Mouse (Mus musculus) midbrain, embryonic 14.5 days (tissue): ENCODE measurements around the gene Serpina9. TPM values are rescaled to one million over a fixed set of nuclear protein-coding genes. Genes with fewer than 3 reads are reported as not detected.
"Not testable (repeated sequence)": the region's sequence is repeated elsewhere in the genome, so short reads cannot be mapped to it uniquely, and the experiment has no call there.

Experiments used
- ATAC-seq: fragments of 200-750 bp; cut with Nextera tagmentation; 2 replicates; pipeline ENCODE4 v1.8.0; 2017; ENCODE audit warnings: moderate number of reproducible peaks, moderate library complexity; ENCODE audit not compliant: low FRiP score, low TSS enrichment
- DNase-seq: peaks from one replicate; pipeline ENCODE4 v3.0.0-alpha.2; 2015
- H3K27ac ChIP-seq: fragments of 300-500 bp; sonication (generic); replicated peaks from 2 replicates; pipeline ENCODE4 v1.5.1; 2014; ENCODE audit warnings: mild to moderate bottlenecking, low read depth, low read length, moderate library complexity
- H3K27me3 ChIP-seq: fragments of 300-500 bp; sonication (generic); 2 replicates; pipeline ENCODE4 v1.6.1; 2014; ENCODE audit warnings: low read length, control low read depth, mixed read lengths; ENCODE audit not compliant: control insufficient read depth, insufficient read depth
- H3K36me3 ChIP-seq: fragments of 300-500 bp; sonication (generic); 2 replicates; pipeline ENCODE4 v1.6.1; 2014; ENCODE audit warnings: low read length, control low read depth; ENCODE audit not compliant: control insufficient read depth, insufficient read depth
- H3K4me1 ChIP-seq: fragments of 300-500 bp; sonication (generic); 2 replicates; pipeline ENCODE4 v1.6.1; 2014; ENCODE audit warnings: mild to moderate bottlenecking, antibody characterized with exemption, low read length, control low read depth; ENCODE audit not compliant: control insufficient read depth, insufficient read depth
- H3K4me2 ChIP-seq: fragments of 300-500 bp; sonication (generic); 2 replicates; pipeline ENCODE4 v1.6.1; 2014; ENCODE audit warnings: mild to moderate bottlenecking, low read length, moderate library complexity
- H3K4me3 ChIP-seq: fragments of 300-500 bp; sonication (generic); replicated peaks from 2 replicates; pipeline ENCODE4 v1.5.1; 2014; ENCODE audit warnings: low read depth, low read length
- H3K9ac ChIP-seq: fragments of 300-500 bp; sonication (generic); replicated peaks from 2 replicates; pipeline ENCODE4 v1.6.1; 2014; ENCODE audit warnings: mild to moderate bottlenecking, low read length, moderate library complexity
- H3K9me3 ChIP-seq: fragments of 300-500 bp; sonication (generic); 2 replicates; pipeline ENCODE4 v1.6.1; 2016; ENCODE audit warnings: low read length, control low read depth, mixed read lengths; ENCODE audit not compliant: control insufficient read depth
- WGBS: fragments of 180-500 bp; shearing (Covaris S2); extraction: QIAGEN DNeasy Blood & Tissue Kit; methylation state at CpG from one replicate; pipeline ENCODE4 v1.1.7; 2014; 5-methylcytosine and 5-hydroxymethylcytosine counted together
- polyA plus RNA-seq: library from polyadenylated mRNA; unstranded; fragments of >200 nt; fragmentation: Nextera tagmentation; extraction: Ambion mirVana; gene quantifications from 2 replicates; pipeline ENCODE4 v1.2.1, GENCODE M21; 2014

Gene Serpina9
- polyA plus RNA-seq, 1 experiment from 2014 or later, result not detected

DNA sequence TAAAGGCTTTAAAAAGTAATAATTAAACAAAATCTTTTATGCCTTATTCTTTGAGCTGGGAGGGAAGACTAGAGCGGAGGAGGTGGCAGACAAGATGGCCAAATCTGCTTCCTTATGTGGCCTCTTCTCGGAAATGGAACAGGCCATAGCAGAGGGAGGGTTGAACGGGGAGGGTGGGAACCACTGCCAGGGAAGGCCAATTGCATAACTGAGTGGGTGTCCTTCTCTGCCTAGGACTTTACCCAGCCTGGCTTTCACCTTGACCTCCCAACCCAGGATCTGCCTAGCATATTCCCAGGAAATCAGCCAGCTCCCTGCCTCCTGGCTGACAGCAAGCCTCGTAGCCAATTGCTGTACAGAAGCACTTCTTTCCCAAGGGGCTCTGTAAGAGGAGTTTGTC, 50.3 kb downstream of the Serpina9 start:
- Histone ChIP-seq H3K4me1 (no peaks in the 10 kb centered on the region), H3K9me3 (no peaks in the 10 kb centered on the region), H3K9ac (no peak overlapping the region), H3K4me2 (no peak overlapping the region), H3K27ac (no peak overlapping the region), H3K4me3 (no peak overlapping the region), H3K36me3 (no peaks in the 10 kb centered on the region), H3K27me3 (no peaks in the 10 kb centered on the region)
- ATAC-seq (no peak), DNase-seq (no peak)
- 79% methylated on average over 4 of the region's 4 CpGs for WGBS

DNA sequence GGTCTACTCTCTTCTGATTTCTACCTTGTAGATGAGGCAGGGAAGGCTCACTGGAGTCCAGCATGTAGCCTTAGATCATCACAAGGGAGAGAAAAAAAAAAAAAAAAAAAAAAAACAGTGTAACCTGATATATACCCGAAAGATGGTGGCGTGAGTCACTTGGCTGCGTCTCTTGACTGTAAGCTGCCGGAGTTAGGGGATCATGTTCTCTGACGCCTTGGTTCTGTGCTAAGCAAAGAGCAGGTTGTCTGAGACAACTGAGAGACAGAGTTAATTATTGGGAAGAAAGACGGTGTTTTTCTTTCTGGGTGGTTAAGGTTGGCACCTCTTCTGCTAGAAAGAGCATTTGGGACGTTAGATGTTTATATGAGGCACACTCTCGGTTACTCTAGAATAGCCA, 50.7 kb downstream of the Serpina9 start:
- ATAC-seq, result no peak
- H3K9ac ChIP-seq, result no peak overlapping the region
- no peak overlapping the region for H3K27ac ChIP-seq
- H3K36me3 ChIP-seq, result no peaks in the 10 kb centered on the region
- H3K9me3 ChIP-seq, result no peaks in the 10 kb centered on the region
- no peak for DNase-seq
- no peaks in the 10 kb centered on the region for H3K4me1 ChIP-seq
- no peak overlapping the region for H3K4me3 ChIP-seq
- no peak overlapping the region for H3K4me2 ChIP-seq
- 94% methylated on average over 8 of the region's 8 CpGs for WGBS
- H3K27me3 ChIP-seq, result no peaks in the 10 kb centered on the region

GRCm38 (mm10) chr12:103962337-103962736, 51.2 kb downstream of the Serpina9 start:
- H3K36me3 ChIP-seq, result no peaks in the 10 kb centered on the region
- no peak for DNase-seq
- no peaks in the 10 kb centered on the region for H3K27me3 ChIP-seq
- no peak overlapping the region for H3K4me3 ChIP-seq
- WGBS, result 92% methylated on average over 5 of the region's 5 CpGs
- H3K9ac ChIP-seq, result no peak overlapping the region
- no peaks in the 10 kb centered on the region for H3K9me3 ChIP-seq
- H3K27ac ChIP-seq, result no peak overlapping the region
- no peak overlapping the region for H3K4me2 ChIP-seq
- H3K4me1 ChIP-seq, result no peaks in the 10 kb centered on the region
- no peak for ATAC-seq

GRCm38 (mm10) chr12:103961716-103962115, 51.8 kb downstream of the Serpina9 start:
- ATAC-seq (no peak), DNase-seq (no peak)
- Histone ChIP-seq H3K27me3 (no peaks in the 10 kb centered on the region), H3K9ac (no peak overlapping the region), H3K4me2 (no peak overlapping the region), H3K4me1 (no peaks in the 10 kb centered on the region), H3K36me3 (no peaks in the 10 kb centered on the region), H3K4me3 (no peak overlapping the region), H3K9me3 (no peaks in the 10 kb centered on the region), H3K27ac (no peak overlapping the region)
- WGBS, result 96% methylated on average over 1 of the region's 1 CpGs

GRCm38 (mm10) chr12:103958798-103959197, 54.8 kb downstream of the Serpina9 start, which contains the start of gene Serpina1e:
Serpina1e (minus strand) TSS chr12:103958975.
- 91% methylated on average over 3 of the region's 3 CpGs for WGBS
- H3K9ac ChIP-seq, result no peak within 1 kb of the TSS
- DNase-seq, result no peak

GRCm38 (mm10) chr12:103956555-103956954, 57.0 kb downstream of the Serpina9 start:
- ATAC-seq, H3K4me2 ChIP-seq, H3K27ac ChIP-seq, H3K9me3 ChIP-seq, H3K36me3 ChIP-seq, H3K4me3 ChIP-seq, H3K27me3 ChIP-seq, H3K4me1 ChIP-seq, H3K9ac ChIP-seq, DNase-seq: not testable (repeated sequence)
- 90% methylated on average over 2 of the region's 2 CpGs for WGBS

More at GRCm38 (mm10) chr12:103958798-103959197, 54.8 kb downstream of the Serpina9 start, which contains the start of gene Serpina1e:
- ATAC-seq, result peak; percentile 27; the same call in 1 of the 2 replicates
- no peak within 1 kb of the TSS for H3K4me2 ChIP-seq
- no peaks in the 10 kb centered on the region for H3K4me1 ChIP-seq
- H3K36me3 ChIP-seq, result no peaks in the 10 kb centered on the region
- no peak within 1 kb of the TSS for H3K27ac ChIP-seq
- no peaks in the 10 kb centered on the region for H3K27me3 ChIP-seq
- no peaks in the 10 kb centered on the region for H3K9me3 ChIP-seq
- no peak within 1 kb of the TSS for H3K4me3 ChIP-seq

- H3K27ac ChIP-seq, ATAC-seq, H3K36me3 ChIP-seq, DNase-seq, H3K9me3 ChIP-seq, H3K9ac ChIP-seq, H3K4me3 ChIP-seq, H3K27me3 ChIP-seq, H3K4me2 ChIP-seq, H3K4me1 ChIP-seq: not testable (repeated sequence)
- WGBS, result 85% methylated on average over 3 of the region's 3 CpGs
These were observed 60.6 kb downstream of the Serpina9 start for GRCm38 (mm10) chr12:103952972-103953371.

DNA sequence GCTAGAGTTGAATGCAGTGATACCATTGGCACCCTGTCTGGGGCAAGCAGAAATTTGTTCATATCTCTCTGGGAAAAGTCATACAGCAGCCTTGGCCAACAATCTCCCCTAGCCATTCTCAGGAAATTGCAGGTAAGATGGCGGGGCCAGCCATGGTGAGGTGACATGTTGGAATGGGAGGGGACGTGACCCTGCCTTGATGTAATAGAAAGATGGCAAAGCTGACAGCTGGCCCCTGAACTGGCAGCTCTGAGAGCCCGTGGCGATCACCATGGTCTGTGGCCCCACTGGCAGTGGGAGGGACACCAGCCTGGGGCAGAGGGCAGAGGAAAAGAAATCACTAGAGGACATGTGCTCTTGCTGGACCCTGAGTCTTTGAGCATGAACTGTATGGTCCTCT, 67.3 kb downstream of the Serpina9 start:
- DNase-seq, result no peak
- H3K36me3 ChIP-seq, result no peaks in the 10 kb centered on the region
- no peak overlapping the region for H3K4me2 ChIP-seq
- H3K9ac ChIP-seq, result no peak overlapping the region
- no peak overlapping the region for H3K27ac ChIP-seq
- WGBS, result 84% methylated on average over 4 of the region's 4 CpGs
- H3K27me3 ChIP-seq, result no peaks in the 10 kb centered on the region
- H3K4me3 ChIP-seq, result no peak overlapping the region
- H3K4me1 ChIP-seq, result no peaks in the 10 kb centered on the region
- no peak for ATAC-seq
- no peaks in the 10 kb centered on the region for H3K9me3 ChIP-seq
